Mouse (Mus musculus): ENCODE measurements at regions not wholly inside any gene's neighbourhood (a gene's known extent, or its start where the extent isn't known, plus 50 kb on each side); places are given as distances from the start of the nearest gene placed in this dataset.
A peak's percentile ranks its signal among the peaks of the same experiment; 100 is the strongest.

DNA sequence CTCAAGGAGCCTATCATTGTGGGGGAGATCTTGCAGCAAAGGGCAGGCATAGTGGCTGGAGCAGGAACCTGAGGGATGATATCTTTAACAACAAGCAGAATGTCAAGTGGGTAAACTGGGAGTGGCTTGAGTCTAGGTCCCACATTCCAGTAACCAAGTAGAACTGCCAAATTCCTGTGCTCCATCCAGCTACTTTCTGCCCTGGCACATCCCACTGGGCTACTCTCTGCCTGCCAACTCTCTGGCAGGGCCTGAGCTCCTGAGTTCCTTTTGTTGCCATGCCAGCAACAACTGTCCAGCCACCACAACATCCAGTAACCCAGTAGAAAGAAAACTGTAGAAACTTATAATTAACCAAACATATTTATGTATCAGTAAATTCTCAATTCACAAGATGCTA lies 1088.8 kb upstream of the Tenm4 start:
- H3K9me3 ChIP-seq (ENCODE audit: control insufficient read depth, low read length): no peaks in the 10 kb centered on the region
- H3K4me3 ChIP-seq (ENCODE audit: low read depth, low read length): no peak overlapping the region
- H3K27ac ChIP-seq (ENCODE audit: low read depth, low read length): no peak overlapping the region
- DNase-seq (ENCODE audit: low spot score) (no peak), ATAC-seq (ENCODE audit: low FRiP score) (no peak)
- H3K9ac ChIP-seq (ENCODE audit: low read depth, low read length): no peak overlapping the region
- H3K4me1 ChIP-seq (replicated peaks; ENCODE audit: control insufficient read depth, insufficient read depth, low read length): no peaks in the 10 kb centered on the region
- no peaks in the 10 kb centered on the region for H3K36me3 ChIP-seq (ENCODE audit: control insufficient read depth, insufficient read depth, low read length)
- H3K27me3 ChIP-seq (ENCODE audit: control insufficient read depth, insufficient read depth, low read length): no peaks in the 10 kb centered on the region
- H3K4me2 ChIP-seq (replicated peaks; ENCODE audit: low read depth, low read length): no peak overlapping the region

GRCm38 (mm10) chr7:95084328-95084727 lies 1086.7 kb upstream of the Tenm4 start:
- H3K4me2 ChIP-seq (replicated peaks; ENCODE audit: low read depth, low read length): no peak overlapping the region
- H3K9me3 ChIP-seq (ENCODE audit: control insufficient read depth, low read length): no peaks in the 10 kb centered on the region
- no peak overlapping the region for H3K27ac ChIP-seq (ENCODE audit: low read depth, low read length)
- 68% methylated on average over 2 of the region's 2 CpGs for whole genome bisulfite sequencing
- peak; percentile 19 for DNase-seq (ENCODE audit: low spot score)
- H3K36me3 ChIP-seq (ENCODE audit: control insufficient read depth, insufficient read depth, low read length): no peaks in the 10 kb centered on the region
- H3K4me1 ChIP-seq (replicated peaks; ENCODE audit: control insufficient read depth, insufficient read depth, low read length): no peaks in the 10 kb centered on the region
- H3K9ac ChIP-seq (ENCODE audit: low read depth, low read length): no peak overlapping the region
- ATAC-seq (ENCODE audit: low FRiP score): peak; percentile 84
- H3K27me3 ChIP-seq (ENCODE audit: control insufficient read depth, insufficient read depth, low read length): no peaks in the 10 kb centered on the region
- no peak overlapping the region for H3K4me3 ChIP-seq (ENCODE audit: low read depth, low read length)

DNA sequence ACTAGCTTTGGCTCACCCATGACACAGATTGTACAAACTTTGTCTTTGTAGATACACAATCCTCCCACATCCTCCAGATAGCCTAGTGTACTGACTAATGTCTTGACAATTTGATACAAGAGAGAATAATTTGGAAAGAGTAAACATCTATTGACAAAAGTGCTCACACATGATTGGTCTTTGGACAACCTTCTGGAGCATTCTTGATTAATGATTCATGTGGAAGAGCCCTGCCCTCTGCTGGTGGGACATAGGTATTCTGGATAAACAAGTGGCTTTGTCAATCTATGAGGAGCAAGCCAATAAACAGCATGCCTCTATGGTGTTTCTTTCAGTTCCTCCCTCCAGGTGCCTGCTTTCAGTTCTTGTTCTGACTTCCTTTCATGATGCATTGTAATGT lies 1079.7 kb upstream of the Tenm4 start:
- no peak overlapping the region for H3K4me2 ChIP-seq (replicated peaks; ENCODE audit: low read depth, low read length)
- no peaks in the 10 kb centered on the region for H3K4me1 ChIP-seq (replicated peaks; ENCODE audit: control insufficient read depth, insufficient read depth, low read length)
- peak; percentile 41 for DNase-seq (ENCODE audit: low spot score)
- H3K27me3 ChIP-seq (ENCODE audit: control insufficient read depth, insufficient read depth, low read length): no peaks in the 10 kb centered on the region
- ATAC-seq (ENCODE audit: low FRiP score): no peak
- H3K9me3 ChIP-seq (ENCODE audit: control insufficient read depth, low read length): no peaks in the 10 kb centered on the region
- no peak overlapping the region for H3K4me3 ChIP-seq (ENCODE audit: low read depth, low read length)
- H3K9ac ChIP-seq (ENCODE audit: low read depth, low read length): no peak overlapping the region
- H3K27ac ChIP-seq (ENCODE audit: low read depth, low read length): no peak overlapping the region
- no peaks in the 10 kb centered on the region for H3K36me3 ChIP-seq (ENCODE audit: control insufficient read depth, insufficient read depth, low read length)

DNA sequence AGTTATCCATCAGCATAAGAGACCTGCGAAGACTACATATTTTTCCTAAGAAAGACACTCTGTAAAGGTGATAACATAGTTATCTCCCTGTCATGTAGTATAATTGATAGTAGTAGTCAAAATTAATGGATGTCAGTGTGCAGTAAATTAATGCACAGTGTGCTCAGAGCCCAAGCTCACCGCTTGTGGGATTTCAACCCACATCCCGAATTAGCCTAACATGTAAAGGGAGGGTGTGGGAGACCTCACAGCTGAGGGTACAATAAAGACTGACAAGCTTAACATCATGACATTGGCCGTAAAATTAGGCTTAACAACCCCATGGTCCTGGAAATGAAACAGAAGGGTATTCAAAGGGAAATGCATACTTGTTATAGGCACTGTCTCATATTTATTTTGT lies 1042.0 kb upstream of the Tenm4 start:
- Histone ChIP-seq H3K27ac (ENCODE audit: low read depth, low read length) (no peak overlapping the region), H3K27me3 (ENCODE audit: control insufficient read depth, insufficient read depth, low read length) (no peaks in the 10 kb centered on the region), H3K9ac (ENCODE audit: low read depth, low read length) (no peak overlapping the region), H3K4me3 (ENCODE audit: low read depth, low read length) (no peak overlapping the region), H3K4me1 (replicated peaks; ENCODE audit: control insufficient read depth, insufficient read depth, low read length) (no peaks in the 10 kb centered on the region), H3K4me2 (replicated peaks; ENCODE audit: low read depth, low read length) (no peak overlapping the region), H3K36me3 (ENCODE audit: control insufficient read depth, insufficient read depth, low read length) (no peaks in the 10 kb centered on the region), H3K9me3 (ENCODE audit: control insufficient read depth, low read length) (no peaks in the 10 kb centered on the region)
- DNase-seq (ENCODE audit: low spot score): no peak
- 57% methylated on average over 4 of the region's 4 CpGs for WGBS
- ATAC-seq (ENCODE audit: low FRiP score): peak; percentile 57

GRCm38 (mm10) chr7:95133038-95133437 lies 1038.0 kb upstream of the Tenm4 start:
- DNase-seq (ENCODE audit: low spot score) (no peak), ATAC-seq (ENCODE audit: low FRiP score) (peak; percentile 46; the same call in 1 of the 2 replicates)
- no peaks in the 10 kb centered on the region for H3K4me1 ChIP-seq (replicated peaks; ENCODE audit: control insufficient read depth, insufficient read depth, low read length)
- H3K4me2 ChIP-seq (replicated peaks; ENCODE audit: low read depth, low read length): no peak overlapping the region
- H3K27me3 ChIP-seq (ENCODE audit: control insufficient read depth, insufficient read depth, low read length): no peaks in the 10 kb centered on the region
- 65% methylated on average over 1 of the region's 1 CpGs for WGBS
- no peaks in the 10 kb centered on the region for H3K9me3 ChIP-seq (ENCODE audit: control insufficient read depth, low read length)
- H3K36me3 ChIP-seq (ENCODE audit: control insufficient read depth, insufficient read depth, low read length): no peaks in the 10 kb centered on the region
- no peak overlapping the region for H3K4me3 ChIP-seq (ENCODE audit: low read depth, low read length)
- no peak overlapping the region for H3K9ac ChIP-seq (ENCODE audit: low read depth, low read length)
- no peak overlapping the region for H3K27ac ChIP-seq (ENCODE audit: low read depth, low read length)

GRCm38 (mm10) chr7:95134062-95134625 lies 1036.9 kb upstream of the Tenm4 start:
- H3K9me3 ChIP-seq (ENCODE audit: control insufficient read depth, low read length): no peaks in the 10 kb centered on the region
- no peak overlapping the region for H3K9ac ChIP-seq (ENCODE audit: low read depth, low read length)
- H3K4me3 ChIP-seq (ENCODE audit: low read depth, low read length): no peak overlapping the region
- no peaks in the 10 kb centered on the region for H3K4me1 ChIP-seq (replicated peaks; ENCODE audit: control insufficient read depth, insufficient read depth, low read length)
- no peak for ATAC-seq (ENCODE audit: low FRiP score)
- H3K27ac ChIP-seq (ENCODE audit: low read depth, low read length): 0 out of 2 replicates have a peak overlapping the region, but pooled peaks have one; percentile 30
- H3K27me3 ChIP-seq (ENCODE audit: control insufficient read depth, insufficient read depth, low read length): no peaks in the 10 kb centered on the region
- no peak for DNase-seq (ENCODE audit: low spot score)
- no peak overlapping the region for H3K4me2 ChIP-seq (replicated peaks; ENCODE audit: low read depth, low read length)
- 48% methylated on average over 5 of the region's 5 CpGs for WGBS
- H3K36me3 ChIP-seq (ENCODE audit: control insufficient read depth, insufficient read depth, low read length): no peaks in the 10 kb centered on the region

GRCm38 (mm10) chr7:95141778-95142177 lies 1029.3 kb upstream of the Tenm4 start:
- H3K27me3 ChIP-seq (ENCODE audit: control insufficient read depth, insufficient read depth, low read length): no peaks in the 10 kb centered on the region
- no peak overlapping the region for H3K4me2 ChIP-seq (replicated peaks; ENCODE audit: low read depth, low read length)
- ATAC-seq (ENCODE audit: low FRiP score) (no peak), DNase-seq (ENCODE audit: low spot score) (no peak)
- no peak overlapping the region for H3K27ac ChIP-seq (ENCODE audit: low read depth, low read length)
- no peaks in the 10 kb centered on the region for H3K4me1 ChIP-seq (replicated peaks; ENCODE audit: control insufficient read depth, insufficient read depth, low read length)
- no peak overlapping the region for H3K9ac ChIP-seq (ENCODE audit: low read depth, low read length)
- no peak overlapping the region for H3K4me3 ChIP-seq (ENCODE audit: low read depth, low read length)
- H3K36me3 ChIP-seq (ENCODE audit: control insufficient read depth, insufficient read depth, low read length): no peaks in the 10 kb centered on the region
- no peaks in the 10 kb centered on the region for H3K9me3 ChIP-seq (ENCODE audit: control insufficient read depth, low read length)
- WGBS: 83% methylated on average over 1 of the region's 1 CpGs

- Histone ChIP-seq H3K9ac (ENCODE audit: low read depth, low read length) (no peak overlapping the region), H3K9me3 (ENCODE audit: control insufficient read depth, low read length) (no peaks in the 10 kb centered on the region), H3K4me1 (replicated peaks; ENCODE audit: control insufficient read depth, insufficient read depth, low read length) (no peaks in the 10 kb centered on the region), H3K4me3 (ENCODE audit: low read depth, low read length) (no peak overlapping the region), H3K27me3 (ENCODE audit: control insufficient read depth, insufficient read depth, low read length) (no peaks in the 10 kb centered on the region), H3K27ac (ENCODE audit: low read depth, low read length) (no peak overlapping the region), H3K36me3 (ENCODE audit: control insufficient read depth, insufficient read depth, low read length) (no peaks in the 10 kb centered on the region), H3K4me2 (replicated peaks; ENCODE audit: low read depth, low read length) (no peak overlapping the region)
- no peak for DNase-seq (ENCODE audit: low spot score)
- no peak for ATAC-seq (ENCODE audit: low FRiP score)
- 73% methylated on average over 2 of the region's 2 CpGs for WGBS
Observed at GRCm38 (mm10) chr7:95143037-95143436, 1028.0 kb upstream of the Tenm4 start.

Measured in hindbrain, embryonic 11.5 days (tissue).